Mouse (Mus musculus) bone marrow, adult 2 months (tissue): Measurements from ENCODE around the gene Ccdc175.

ENCODE experiments used
- CTCF ChIP-seq: fragments of 200-500 bp; IDR thresholded peaks from 2 replicates; pipeline ENCODE4 v1.5.1; 2011; ENCODE audit warnings: low read length, control low read depth; ENCODE audit not compliant: control insufficient read depth, insufficient read depth
- POLR2A ChIP-seq: fragments of 200-500 bp; IDR thresholded peaks from 2 replicates; pipeline ENCODE4 v1.6.1; 2011; ENCODE audit warnings: low read depth, mild to moderate bottlenecking, control low read depth, low read length, borderline replicate concordance; ENCODE audit not compliant: control insufficient read depth

DNA sequence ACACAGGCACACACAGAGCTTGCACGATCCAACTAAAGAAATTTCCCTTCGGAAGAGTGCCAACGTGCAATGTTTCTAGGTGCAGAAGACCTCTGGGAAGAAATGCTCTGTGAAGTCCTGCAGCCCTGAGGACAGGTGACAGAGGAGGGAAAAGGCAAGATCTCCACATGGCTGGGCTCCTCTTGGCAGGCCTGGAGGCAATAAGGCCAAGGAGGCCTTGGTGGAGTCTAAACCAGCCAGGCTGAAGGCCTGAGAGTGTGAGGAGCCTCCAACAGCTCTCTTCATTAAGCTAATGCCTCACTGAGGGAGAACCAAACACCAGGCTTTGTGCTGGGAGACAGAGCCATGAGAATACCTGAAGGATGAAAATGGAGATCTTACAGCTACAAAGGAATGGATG is 40.5 kb upstream of the Ccdc175 start:
- TF ChIP-seq CTCF (no peak), POLR2A (no peak)
